Mouse (Mus musculus): ENCODE data around the gene Itpkc. TPM values are rescaled to one million over a fixed set of nuclear protein-coding genes. Genes with fewer than 3 reads are reported as not detected.

The Itpkc gene
- total RNA-seq (2014; rRNA removed) (15.3 and 17.3 TPM in 2 replicates), polyA plus RNA-seq (2015; fragmentation: Nextera tagmentation; extraction: Ambion mirVana) (4.7 and 5.4 TPM in 2 replicates)

GRCm38 (mm10) chr7:27228281-27228821 is at the start of gene Itpkc:
Gene Itpkc, minus strand, starts transcription at chr7:27228661.
- peak; percentile 77 for ATAC-seq (ENCODE audit: low FRiP score)
- Histone ChIP-seq H3K9ac (replicated peaks; ENCODE audit: low read length, poor library complexity, severe bottlenecking) (peak within 1 kb of the TSS; percentile 86), H3K4me3 (ENCODE audit: low read depth, low read length) (peak within 1 kb of the TSS; percentile 78), H3K4me2 (ENCODE audit: low read depth, low read length, poor library complexity, severe bottlenecking) (peak within 1 kb of the TSS; percentile 91), H3K36me3 (ENCODE audit: insufficient read depth, low read length) (no peaks in the 10 kb centered on the region), H3K27ac (ENCODE audit: low read depth, low read length) (peak within 1 kb of the TSS; percentile 81), H3K27me3 (ENCODE audit: insufficient read depth, low read length) (no peaks in the 10 kb centered on the region), H3K4me1 (ENCODE audit: insufficient read depth, low read length) (peaks cover 33% of the 10 kb centered on the region), H3K9me3 (ENCODE audit: low read length) (no peaks in the 10 kb centered on the region)
- DNase-seq (ENCODE audit: low spot score) = peak; percentile 96
- TF ChIP-seq CTCF (IDR thresholded peaks at IDR 0.05) = peak; percentile 46
- under 1% methylated on average over 48 of the region's 49 CpGs for WGBS

GRCm38 (mm10) chr7:27277191-27277590 is 48.7 kb upstream of the Itpkc start:
- H3K27me3 ChIP-seq (ENCODE audit: insufficient read depth, low read length) = no peaks in the 10 kb centered on the region
- ATAC-seq (ENCODE audit: low FRiP score) (no peak), DNase-seq (ENCODE audit: low spot score) (no peak)
- H3K4me3 ChIP-seq (ENCODE audit: low read depth, low read length) = no peak overlapping the region
- no peak overlapping the region for H3K4me2 ChIP-seq (ENCODE audit: low read depth, low read length, poor library complexity, severe bottlenecking)
- H3K9ac ChIP-seq (replicated peaks; ENCODE audit: low read length, poor library complexity, severe bottlenecking) = no peak overlapping the region
- H3K36me3 ChIP-seq (ENCODE audit: insufficient read depth, low read length) = peaks cover 79% of the 10 kb centered on the region
- TF ChIP-seq CTCF (IDR thresholded peaks at IDR 0.05) = peak; percentile 67
- H3K4me1 ChIP-seq (ENCODE audit: insufficient read depth, low read length) = no peaks in the 10 kb centered on the region
- 94% methylated on average over 3 of the region's 3 CpGs for WGBS
- H3K27ac ChIP-seq (ENCODE audit: low read depth, low read length) = no peak overlapping the region
- H3K9me3 ChIP-seq (ENCODE audit: low read length) = no peaks in the 10 kb centered on the region

- ATAC-seq (ENCODE audit: low FRiP score) = no peak
- H3K4me2 ChIP-seq (ENCODE audit: low read depth, low read length, poor library complexity, severe bottlenecking) = no peak overlapping the region
- no peaks in the 10 kb centered on the region for H3K27me3 ChIP-seq (ENCODE audit: insufficient read depth, low read length)
- H3K36me3 ChIP-seq (ENCODE audit: insufficient read depth, low read length) = peaks cover 79% of the 10 kb centered on the region
- H3K4me3 ChIP-seq (ENCODE audit: low read depth, low read length) = no peak overlapping the region
- DNase-seq (ENCODE audit: low spot score) = no peak
- no peak overlapping the region for H3K9ac ChIP-seq (replicated peaks; ENCODE audit: low read length, poor library complexity, severe bottlenecking)
- WGBS = 78% methylated on average over 7 of the region's 7 CpGs
- H3K9me3 ChIP-seq (ENCODE audit: low read length) = no peaks in the 10 kb centered on the region
- no peak for TF ChIP-seq CTCF (IDR thresholded peaks at IDR 0.05)
- H3K27ac ChIP-seq (ENCODE audit: low read depth, low read length) = no peak overlapping the region
- H3K4me1 ChIP-seq (ENCODE audit: insufficient read depth, low read length) = no peaks in the 10 kb centered on the region
These were observed 47.6 kb upstream of the Itpkc start for GRCm38 (mm10) chr7:27276021-27276420.

GRCm38 (mm10) chr7:27274916-27275315 is 46.5 kb upstream of the Itpkc start:
- Histone ChIP-seq H3K4me3 (ENCODE audit: low read depth, low read length) (no peak overlapping the region), H3K4me1 (ENCODE audit: insufficient read depth, low read length) (no peaks in the 10 kb centered on the region), H3K9ac (replicated peaks; ENCODE audit: low read length, poor library complexity, severe bottlenecking) (no peak overlapping the region), H3K4me2 (ENCODE audit: low read depth, low read length, poor library complexity, severe bottlenecking) (no peak overlapping the region), H3K27ac (ENCODE audit: low read depth, low read length) (no peak overlapping the region), H3K27me3 (ENCODE audit: insufficient read depth, low read length) (no peaks in the 10 kb centered on the region), H3K36me3 (ENCODE audit: insufficient read depth, low read length) (peaks cover 80% of the 10 kb centered on the region), H3K9me3 (ENCODE audit: low read length) (no peaks in the 10 kb centered on the region)
- ATAC-seq (ENCODE audit: low FRiP score) (no peak), DNase-seq (ENCODE audit: low spot score) (no peak)
- WGBS = 93% methylated on average over 4 of the region's 4 CpGs
- TF ChIP-seq CTCF (IDR thresholded peaks at IDR 0.05) = no peak

- Histone ChIP-seq H3K4me1 (ENCODE audit: insufficient read depth, low read length) (no peaks in the 10 kb centered on the region), H3K36me3 (ENCODE audit: insufficient read depth, low read length) (peaks cover 77% of the 10 kb centered on the region), H3K9ac (replicated peaks; ENCODE audit: low read length, poor library complexity, severe bottlenecking) (no peak overlapping the region), H3K4me2 (ENCODE audit: low read depth, low read length, poor library complexity, severe bottlenecking) (no peak overlapping the region), H3K27ac (ENCODE audit: low read depth, low read length) (no peak overlapping the region), H3K9me3 (ENCODE audit: low read length) (no peaks in the 10 kb centered on the region), H3K4me3 (ENCODE audit: low read depth, low read length) (no peak overlapping the region), H3K27me3 (ENCODE audit: insufficient read depth, low read length) (no peaks in the 10 kb centered on the region)
- no peak for DNase-seq (ENCODE audit: low spot score)
- WGBS = 68% methylated on average over 32 of the region's 32 CpGs
- peak; percentile 25 for ATAC-seq (ENCODE audit: low FRiP score)
- peak; percentile 63 for TF ChIP-seq CTCF (IDR thresholded peaks at IDR 0.05)
These were observed 45.4 kb upstream of the Itpkc start for GRCm38 (mm10) chr7:27273739-27274351.

- H3K27ac ChIP-seq (ENCODE audit: low read depth, low read length) = no peak overlapping the region
- no peaks in the 10 kb centered on the region for H3K27me3 ChIP-seq (ENCODE audit: insufficient read depth, low read length)
- H3K4me3 ChIP-seq (ENCODE audit: low read depth, low read length) = no peak overlapping the region
- no peak overlapping the region for H3K4me2 ChIP-seq (ENCODE audit: low read depth, low read length, poor library complexity, severe bottlenecking)
- H3K4me1 ChIP-seq (ENCODE audit: insufficient read depth, low read length) = no peaks in the 10 kb centered on the region
- no peak for ATAC-seq (ENCODE audit: low FRiP score)
- TF ChIP-seq CTCF (IDR thresholded peaks at IDR 0.05) = peak; percentile 38
- H3K36me3 ChIP-seq (ENCODE audit: insufficient read depth, low read length) = peaks cover 73% of the 10 kb centered on the region
- no peaks in the 10 kb centered on the region for H3K9me3 ChIP-seq (ENCODE audit: low read length)
- WGBS = 89% methylated on average over 8 of the region's 8 CpGs
- no peak overlapping the region for H3K9ac ChIP-seq (replicated peaks; ENCODE audit: low read length, poor library complexity, severe bottlenecking)
- no peak for DNase-seq (ENCODE audit: low spot score)
These were observed 43.0 kb upstream of the Itpkc start for GRCm38 (mm10) chr7:27271423-27271822.
